Mouse (Mus musculus) lung, postnatal 0 days (tissue): ENCODE measurements around the gene Six4. TPM values are rescaled to one million over a fixed set of nuclear protein-coding genes. Genes with fewer than 3 reads are reported as not detected.

ENCODE experiments used
- ATAC-seq: fragments of 200-750 bp; cut with Nextera tagmentation; 2 replicates; pipeline ENCODE4 v1.8.0; 2017; ENCODE audit warnings: moderate library complexity
- DNase-seq: peaks from one replicate; pipeline ENCODE4 v3.0.0-alpha.2; 2016; ENCODE audit warnings: low spot score
- H3K27ac ChIP-seq: fragments of 300-500 bp; sonication (generic); 2 replicates; pipeline ENCODE4 v1.5.1; 2014; ENCODE audit warnings: antibody characterized with exemption, mild to moderate bottlenecking, low read length, mixed read lengths
- H3K27me3 ChIP-seq: fragments of 300-500 bp; sonication (generic); replicated peaks from 2 replicates; pipeline ENCODE4 v1.6.1; 2014; ENCODE audit warnings: low read length, mixed read lengths; ENCODE audit not compliant: insufficient read depth
- H3K36me3 ChIP-seq: fragments of 300-500 bp; sonication (generic); 2 replicates; pipeline ENCODE4 v1.6.1; 2014; ENCODE audit warnings: low read length, mixed read lengths; ENCODE audit not compliant: insufficient read depth
- H3K4me1 ChIP-seq: fragments of 300-500 bp; sonication (generic); 2 replicates; pipeline ENCODE4 v1.6.1; 2014; ENCODE audit warnings: antibody characterized with exemption, low read depth, low read length, mixed read lengths; ENCODE audit not compliant: insufficient read depth
- H3K4me2 ChIP-seq: fragments of 300-500 bp; sonication (generic); replicated peaks from 2 replicates; pipeline ENCODE4 v1.6.1; 2014; ENCODE audit warnings: low read depth, mild to moderate bottlenecking, low read length, moderate library complexity, mixed read lengths
- H3K4me3 ChIP-seq: fragments of 300-500 bp; sonication (generic); 2 replicates; pipeline ENCODE4 v1.5.1; 2014; ENCODE audit warnings: low read depth, low read length
- H3K9ac ChIP-seq: fragments of 300-500 bp; sonication (generic); replicated peaks from 2 replicates; pipeline ENCODE4 v1.6.1; 2014; ENCODE audit warnings: low read depth, mild to moderate bottlenecking
- H3K9me3 ChIP-seq: fragments of 300-500 bp; sonication (generic); 2 replicates; pipeline ENCODE4 v1.6.1; 2016; ENCODE audit warnings: low read length, mixed read lengths
- CTCF ChIP-seq: IDR thresholded peaks from 2 replicates; pipeline ENCODE4 v1.5.1; 2016; ENCODE audit warnings: antibody characterized with exemption, mild to moderate bottlenecking
- EP300 ChIP-seq: IDR thresholded peaks from 2 replicates; pipeline ENCODE4 v1.6.1; 2016; ENCODE audit warnings: antibody characterized with exemption, mild to moderate bottlenecking, control low read depth
- WGBS: fragments of 180-500 bp; shearing (Covaris S2); extraction: QIAGEN DNeasy Blood & Tissue Kit; methylation state at CpG from one replicate; pipeline ENCODE4 v1.1.7; 2014; 5-methylcytosine and 5-hydroxymethylcytosine counted together
- polyA plus RNA-seq: library from polyadenylated mRNA; unstranded; fragments of >200 nt; fragmentation: Nextera tagmentation; extraction: Ambion mirVana; gene quantifications from 2 replicates; pipeline ENCODE4 v1.2.1, GENCODE M21; 2015

The Six4 gene
- polyA plus RNA-seq, 1 experiment from 2014 or later: 0.88 TPM

DNA sequence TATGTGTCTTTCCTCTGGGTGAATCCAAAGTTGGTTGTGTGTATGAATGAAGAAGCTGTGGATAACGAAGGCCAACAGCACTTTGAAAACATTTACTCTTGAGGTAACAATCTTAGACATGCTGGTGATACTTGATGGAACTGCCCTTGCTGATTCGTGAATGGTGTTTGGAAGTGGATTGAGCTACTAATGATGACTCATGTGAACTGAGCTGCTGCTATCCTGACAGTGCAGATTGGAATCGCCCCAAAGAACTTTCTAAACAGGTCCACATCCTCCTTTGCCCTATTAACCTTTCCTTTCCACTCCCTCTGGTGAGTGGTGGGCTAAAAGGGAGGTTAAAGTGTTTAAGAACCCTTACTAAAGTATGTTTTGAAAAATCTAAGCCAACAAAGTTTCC is 27.5 kb upstream of the Six4 start:
- Histone ChIP-seq H3K4me3 (no peak overlapping the region), H3K27me3 (no peaks in the 10 kb centered on the region), H3K4me2 (no peak overlapping the region), H3K9me3 (no peaks in the 10 kb centered on the region), H3K9ac (no peak overlapping the region), H3K4me1 (no peaks in the 10 kb centered on the region), H3K36me3 (no peaks in the 10 kb centered on the region), H3K27ac (no peak overlapping the region)
- TF ChIP-seq CTCF (no peak), EP300 (no peak)
- DNase-seq (no peak), ATAC-seq (no peak)
- WGBS: 78% methylated on average over 3 of the region's 3 CpGs

DNA sequence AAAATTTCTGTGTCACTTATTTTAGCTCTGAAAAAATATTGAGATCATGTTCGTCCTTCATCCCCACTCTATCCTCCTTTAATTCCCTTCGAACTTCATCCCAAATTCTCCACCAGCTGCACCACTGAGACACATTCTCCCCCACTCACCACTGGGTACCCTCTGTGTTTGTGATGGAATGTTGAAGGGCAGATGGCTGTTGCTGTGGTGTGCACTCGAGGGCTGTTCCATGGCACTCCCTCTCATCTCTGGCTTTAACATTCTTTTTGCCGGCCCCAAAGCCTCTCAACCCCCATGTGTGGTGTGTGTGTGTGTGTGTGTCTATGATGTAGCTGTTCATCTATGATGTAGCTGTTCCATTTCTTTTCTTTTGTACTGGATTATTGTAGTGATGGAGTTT is 12.0 kb upstream of the Six4 start:
- TF ChIP-seq EP300 (no peak), CTCF (no peak)
- H3K27ac ChIP-seq: no peak overlapping the region
- no peaks in the 10 kb centered on the region for H3K27me3 ChIP-seq
- no peaks in the 10 kb centered on the region for H3K9me3 ChIP-seq
- 57% methylated on average over 4 of the region's 4 CpGs for WGBS
- H3K4me1 ChIP-seq: no peaks in the 10 kb centered on the region
- no peak overlapping the region for H3K4me2 ChIP-seq
- no peaks in the 10 kb centered on the region for H3K36me3 ChIP-seq
- H3K9ac ChIP-seq: no peak overlapping the region
- DNase-seq (no peak), ATAC-seq (no peak)
- no peak overlapping the region for H3K4me3 ChIP-seq

DNA sequence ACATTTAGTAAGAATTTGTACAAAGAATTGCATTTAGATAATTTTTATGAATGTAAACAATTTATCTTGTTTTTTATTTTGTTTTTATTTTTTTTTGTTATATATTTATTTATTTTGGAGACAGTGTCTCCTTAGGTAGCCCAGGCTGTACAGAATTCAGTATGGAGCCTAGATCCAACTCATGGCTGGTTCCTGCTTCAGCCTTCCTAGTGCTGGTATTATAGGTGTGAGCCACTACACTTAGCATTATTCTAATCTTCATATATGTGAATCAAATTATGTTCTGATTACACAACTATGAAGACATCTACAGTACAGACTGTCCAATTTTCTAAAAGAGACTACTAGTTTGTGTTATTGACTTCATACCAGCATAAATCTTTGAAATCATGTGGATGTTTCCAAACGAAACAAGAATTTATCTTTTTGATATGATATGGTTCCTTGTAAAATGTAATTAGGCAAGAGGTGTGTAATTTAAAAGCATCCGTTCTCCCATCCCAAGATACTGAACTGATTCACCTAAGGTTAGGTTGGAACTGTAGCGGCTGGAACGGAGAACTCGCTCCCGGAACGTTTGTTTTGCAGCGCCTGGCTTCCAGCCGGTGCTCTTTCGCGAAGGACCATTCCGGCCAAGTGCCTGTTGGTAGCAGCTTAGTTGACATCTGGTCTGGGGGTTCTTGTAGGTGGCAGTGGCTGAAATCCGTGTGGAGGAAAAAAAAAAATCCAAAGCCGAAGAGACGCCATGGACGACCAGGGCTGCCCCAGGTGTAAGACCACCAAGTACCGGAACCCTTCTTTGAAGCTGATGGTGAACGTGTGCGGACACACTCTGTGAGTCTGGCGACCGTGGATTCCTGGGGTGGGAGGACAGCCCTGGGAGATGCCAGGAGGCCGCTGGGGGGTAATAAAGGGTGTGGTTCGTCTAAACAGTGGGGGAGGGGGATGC is 10.1 kb upstream of the Six4 start, which contains the start of gene Mnat1:
Gene Mnat1, plus strand, starts transcription at position 625 of the 949 bp plus-strand sequence.
- WGBS: 1% methylated on average over 23 of the region's 23 CpGs
- Histone ChIP-seq H3K9me3 (no peaks in the 10 kb centered on the region), H3K9ac (peak within 1 kb of the TSS; percentile 86), H3K27me3 (no peaks in the 10 kb centered on the region), H3K4me3 (peak within 1 kb of the TSS; percentile 79), H3K4me1 (no peaks in the 10 kb centered on the region), H3K27ac (peak within 1 kb of the TSS; percentile 68), H3K36me3 (no peaks in the 10 kb centered on the region), H3K4me2 (peak within 1 kb of the TSS; percentile 60)
- peak; percentile 74 for DNase-seq
- peak; percentile 72 for ATAC-seq
- no peak for TF ChIP-seq CTCF
- TF ChIP-seq EP300: 0 out of 2 replicates have a peak, but pooled peaks have one; percentile 10

DNA sequence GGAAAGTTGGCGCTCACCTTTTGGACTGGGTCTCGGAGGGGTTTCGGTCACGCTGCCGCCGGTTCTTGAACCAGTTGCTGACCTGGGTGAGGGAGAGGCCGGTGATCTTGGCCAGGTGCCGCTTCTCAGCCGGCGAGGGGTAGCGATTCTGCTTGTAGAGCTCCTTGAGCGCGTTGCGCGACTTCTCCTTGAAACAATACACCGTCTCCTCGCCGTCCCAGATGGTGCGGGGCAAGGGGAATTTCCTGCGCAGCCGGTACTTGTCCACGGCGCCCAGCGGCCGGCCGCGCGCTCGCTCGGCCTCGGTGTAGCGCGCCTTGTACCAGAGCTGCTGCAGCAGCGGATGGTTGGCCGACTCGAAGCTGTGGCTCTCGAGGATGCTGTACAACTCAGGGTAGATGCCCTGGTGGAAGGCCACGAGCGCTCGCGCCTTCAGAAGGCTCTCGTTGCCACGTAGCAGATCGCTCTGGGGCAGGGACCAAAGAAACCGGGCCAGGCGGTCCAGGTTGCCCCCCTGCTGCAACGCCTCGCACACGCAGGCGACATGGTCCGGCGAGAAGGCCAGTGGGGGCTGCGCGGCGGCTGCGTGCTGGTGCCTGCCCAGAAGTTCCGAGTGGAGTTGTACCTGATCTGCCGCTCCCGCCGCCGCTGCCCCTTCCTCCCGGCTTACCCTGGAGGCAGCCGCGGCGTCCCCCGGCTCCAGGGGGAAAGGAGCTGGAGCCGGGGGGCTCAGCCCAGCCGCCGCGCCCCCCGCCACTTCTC is 749 bp downstream of the Six4 start:
- Histone ChIP-seq H3K36me3 (no peaks in the 10 kb centered on the region), H3K4me1 (no peaks in the 10 kb centered on the region), H3K4me2 (peak overlapping the region; percentile 99), H3K4me3 (peak overlapping the region; percentile 68), H3K27ac (peak overlapping the region; percentile 59; the same call in 1 of the 2 replicates), H3K9me3 (no peaks in the 10 kb centered on the region), H3K9ac (peak overlapping the region; percentile 34), H3K27me3 (peaks cover 9% of the 10 kb centered on the region; the same call in 1 of the 2 replicates)
- ATAC-seq: peak; percentile 67
- under 1% methylated on average over 58 of the region's 71 CpGs for WGBS
- TF ChIP-seq EP300 (no peak), CTCF (peak; percentile 10; the same call in 1 of the 2 replicates)
- peak; percentile 61 for DNase-seq

DNA sequence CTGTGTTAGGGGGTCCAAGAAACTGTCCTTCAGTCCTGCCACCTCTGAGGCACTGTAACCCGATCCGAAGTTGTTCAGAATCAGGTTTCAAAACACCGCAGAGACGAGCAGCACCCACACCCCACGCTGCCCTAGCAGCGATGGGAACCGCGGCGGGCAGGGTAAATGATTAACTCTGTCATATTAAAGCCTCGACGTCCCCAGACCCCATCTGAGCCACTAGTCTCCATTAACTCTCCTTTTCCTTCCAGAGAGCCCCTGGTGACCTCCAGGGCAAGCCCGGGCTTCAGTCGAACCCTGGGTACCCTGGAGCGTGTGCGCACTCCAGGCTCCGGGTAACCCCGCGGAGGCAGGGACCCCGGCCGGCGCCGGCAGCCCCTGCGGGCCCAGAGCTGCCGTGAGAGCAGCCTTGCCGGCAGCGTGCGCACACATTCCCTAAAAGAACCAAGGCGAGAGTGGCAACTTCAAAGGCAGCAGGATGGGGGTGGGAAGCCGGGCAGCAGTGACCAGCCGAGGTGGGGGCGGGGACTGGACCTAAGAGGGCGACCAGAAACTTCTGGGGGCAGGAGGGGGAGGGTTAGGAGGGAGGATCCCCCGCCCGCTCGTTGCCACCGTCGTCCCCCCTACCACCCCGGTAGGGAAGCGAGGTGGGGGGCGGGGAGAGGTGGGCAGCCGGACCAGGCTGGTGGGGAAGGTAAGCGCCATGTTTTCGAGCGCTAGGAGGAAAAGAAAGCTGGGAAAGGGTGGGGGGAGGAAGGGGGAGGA is 1.5 kb downstream of the Six4 start:
- peak overlapping the region; percentile 59; the same call in 1 of the 2 replicates for H3K27ac ChIP-seq
- peak overlapping the region; percentile 99 for H3K4me2 ChIP-seq
- H3K9ac ChIP-seq: peak overlapping the region; percentile 34; the same call in 1 of the 2 replicates
- no peaks in the 10 kb centered on the region for H3K4me1 ChIP-seq
- ATAC-seq (peak; percentile 29), DNase-seq (peak; percentile 39)
- TF ChIP-seq EP300 (no peak), CTCF (no peak)
- WGBS: 2% methylated on average over 36 of the region's 44 CpGs
- no peaks in the 10 kb centered on the region for H3K36me3 ChIP-seq
- no peaks in the 10 kb centered on the region for H3K9me3 ChIP-seq
- peaks cover 9% of the 10 kb centered on the region; the same call in 1 of the 2 replicates for H3K27me3 ChIP-seq
- peak overlapping the region; percentile 68 for H3K4me3 ChIP-seq
